Mouse (Mus musculus): ENCODE measurements around the gene Rab7. TPM values are rescaled to one million over a fixed set of nuclear protein-coding genes. Genes with fewer than 3 reads are reported as not detected.

The Rab7 gene
- polyA plus RNA-seq, 1 experiment from 2014 or later = 221 TPM

DNA sequence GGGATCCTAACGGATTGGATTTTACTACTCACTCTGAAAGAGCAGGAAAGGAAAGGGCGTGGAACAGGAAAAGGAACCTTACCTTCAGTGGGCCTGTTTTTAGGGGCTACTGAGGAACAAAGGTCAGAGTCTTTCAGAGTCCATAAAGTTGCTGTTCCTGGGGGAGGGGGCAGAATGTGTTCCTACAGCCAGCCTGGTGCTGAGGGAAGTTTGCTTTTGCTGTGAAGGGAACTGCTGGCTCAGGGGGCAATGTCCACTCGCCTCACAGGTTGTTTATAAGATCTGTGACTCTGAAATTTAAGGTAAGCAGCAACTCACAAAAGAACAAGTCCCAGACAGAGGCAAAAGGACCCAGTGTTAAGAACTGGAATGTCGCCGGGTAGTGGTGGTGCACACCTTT, 26.1 kb upstream of the Rab7 start:
- Histone ChIP-seq H3K27ac (ENCODE audit: low read depth, low read length) (0 out of 2 replicates have a peak overlapping the region, but pooled peaks have one; percentile 15), H3K9ac (ENCODE audit: low read depth, low read length) (no peak overlapping the region), H3K4me3 (ENCODE audit: low read depth, low read length) (no peak overlapping the region), H3K4me2 (no peak overlapping the region), H3K9me3 (ENCODE audit: control insufficient read depth, low read length) (no peaks in the 10 kb centered on the region), H3K36me3 (ENCODE audit: control insufficient read depth, insufficient read depth, low read length) (no peaks in the 10 kb centered on the region), H3K27me3 (replicated peaks; ENCODE audit: control insufficient read depth, insufficient read depth, low read length) (no peaks in the 10 kb centered on the region), H3K4me1 (replicated peaks; ENCODE audit: control insufficient read depth, insufficient read depth, low read length) (no peaks in the 10 kb centered on the region)
- DNase-seq (ENCODE audit: low spot score) = no peak
- 71% methylated on average over 5 of the region's 5 CpGs for WGBS
- ATAC-seq (replicated peaks; ENCODE audit: low FRiP score) = no peak

DNA sequence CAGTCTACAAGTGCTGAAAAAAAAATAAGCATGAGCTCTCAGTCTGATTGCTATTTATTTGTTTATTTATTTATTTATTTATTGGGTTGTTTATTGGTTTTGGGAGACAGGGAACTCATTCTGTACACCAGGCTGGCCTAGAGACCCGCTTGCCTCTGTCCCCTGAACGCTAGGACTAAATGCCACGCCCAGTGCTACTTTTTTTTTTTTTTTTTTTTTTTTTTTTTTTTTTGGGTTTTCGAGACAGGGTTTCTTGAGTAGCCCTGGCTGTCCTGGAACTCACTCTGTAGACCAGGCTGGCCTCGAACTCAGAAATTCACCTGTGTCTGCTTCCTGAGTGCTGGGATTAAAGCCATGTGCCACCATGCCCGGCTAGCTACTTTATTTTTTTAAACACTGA, 25.4 kb upstream of the Rab7 start:
- Histone ChIP-seq H3K4me1 (replicated peaks; ENCODE audit: control insufficient read depth, insufficient read depth, low read length) (no peaks in the 10 kb centered on the region), H3K27me3 (replicated peaks; ENCODE audit: control insufficient read depth, insufficient read depth, low read length) (no peaks in the 10 kb centered on the region), H3K9me3 (ENCODE audit: control insufficient read depth, low read length) (no peaks in the 10 kb centered on the region), H3K27ac (ENCODE audit: low read depth, low read length) (no peak overlapping the region), H3K4me2 (no peak overlapping the region), H3K36me3 (ENCODE audit: control insufficient read depth, insufficient read depth, low read length) (no peaks in the 10 kb centered on the region), H3K9ac (ENCODE audit: low read depth, low read length) (no peak overlapping the region), H3K4me3 (ENCODE audit: low read depth, low read length) (no peak overlapping the region)
- DNase-seq (ENCODE audit: low spot score) = no peak
- 66% methylated on average over 6 of the region's 6 CpGs for WGBS
- ATAC-seq (replicated peaks; ENCODE audit: low FRiP score) = no peak

DNA sequence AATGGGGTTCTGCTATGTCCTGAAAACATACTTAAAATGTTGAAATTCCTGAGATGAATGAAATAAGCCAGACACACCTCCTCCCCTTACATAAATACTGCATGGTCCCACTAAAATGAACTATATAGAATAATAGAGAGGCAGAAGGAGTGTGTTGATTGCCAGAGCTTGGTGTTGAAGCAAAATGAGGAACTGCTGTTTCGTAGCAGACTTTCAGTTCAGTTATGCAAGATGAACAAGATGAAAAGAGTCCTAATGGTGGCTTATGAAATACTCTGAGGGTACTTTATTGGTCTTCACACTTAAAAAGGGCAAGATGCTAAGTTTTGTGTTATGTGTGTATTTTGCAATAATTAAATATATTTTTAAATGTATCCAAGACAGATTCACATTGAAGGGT, 23.7 kb upstream of the Rab7 start:
- no peak overlapping the region for H3K4me3 ChIP-seq (ENCODE audit: low read depth, low read length)
- H3K27ac ChIP-seq (ENCODE audit: low read depth, low read length) = no peak overlapping the region
- ATAC-seq (replicated peaks; ENCODE audit: low FRiP score) = no peak
- 63% methylated on average over 1 of the region's 1 CpGs for WGBS
- DNase-seq (ENCODE audit: low spot score) = no peak
- H3K36me3 ChIP-seq (ENCODE audit: control insufficient read depth, insufficient read depth, low read length) = no peaks in the 10 kb centered on the region
- no peaks in the 10 kb centered on the region for H3K4me1 ChIP-seq (replicated peaks; ENCODE audit: control insufficient read depth, insufficient read depth, low read length)
- H3K27me3 ChIP-seq (replicated peaks; ENCODE audit: control insufficient read depth, insufficient read depth, low read length) = no peaks in the 10 kb centered on the region
- H3K9ac ChIP-seq (ENCODE audit: low read depth, low read length) = no peak overlapping the region
- H3K4me2 ChIP-seq = no peak overlapping the region
- H3K9me3 ChIP-seq (ENCODE audit: control insufficient read depth, low read length) = no peaks in the 10 kb centered on the region

DNA sequence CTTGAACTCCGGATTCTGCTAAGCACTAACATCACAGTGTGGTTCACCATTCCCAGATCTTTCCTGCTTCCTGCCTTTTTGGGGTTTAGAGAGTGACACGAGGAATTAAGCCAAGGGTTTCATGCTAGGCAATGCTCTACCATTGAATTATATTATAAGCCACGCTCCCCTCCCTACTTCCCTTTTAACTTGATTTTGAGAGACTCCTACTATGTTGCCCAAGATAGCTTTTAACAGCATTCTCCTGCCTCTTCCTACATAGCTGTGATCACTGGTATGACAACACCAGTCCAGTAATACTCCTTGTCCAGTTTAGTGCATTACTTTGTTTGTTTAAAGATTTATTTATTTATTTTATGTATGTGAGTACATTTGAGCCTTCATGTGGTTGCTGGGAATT, 22.7 kb upstream of the Rab7 start:
- DNase-seq (ENCODE audit: low spot score) (no peak), ATAC-seq (replicated peaks; ENCODE audit: low FRiP score) (no peak)
- WGBS = 47% methylated on average over 3 of the region's 3 CpGs
- Histone ChIP-seq H3K9me3 (ENCODE audit: control insufficient read depth, low read length) (no peaks in the 10 kb centered on the region), H3K4me2 (no peak overlapping the region), H3K27ac (ENCODE audit: low read depth, low read length) (no peak overlapping the region), H3K27me3 (replicated peaks; ENCODE audit: control insufficient read depth, insufficient read depth, low read length) (no peaks in the 10 kb centered on the region), H3K9ac (ENCODE audit: low read depth, low read length) (no peak overlapping the region), H3K36me3 (ENCODE audit: control insufficient read depth, insufficient read depth, low read length) (no peaks in the 10 kb centered on the region), H3K4me1 (replicated peaks; ENCODE audit: control insufficient read depth, insufficient read depth, low read length) (no peaks in the 10 kb centered on the region), H3K4me3 (ENCODE audit: low read depth, low read length) (no peak overlapping the region)

DNA sequence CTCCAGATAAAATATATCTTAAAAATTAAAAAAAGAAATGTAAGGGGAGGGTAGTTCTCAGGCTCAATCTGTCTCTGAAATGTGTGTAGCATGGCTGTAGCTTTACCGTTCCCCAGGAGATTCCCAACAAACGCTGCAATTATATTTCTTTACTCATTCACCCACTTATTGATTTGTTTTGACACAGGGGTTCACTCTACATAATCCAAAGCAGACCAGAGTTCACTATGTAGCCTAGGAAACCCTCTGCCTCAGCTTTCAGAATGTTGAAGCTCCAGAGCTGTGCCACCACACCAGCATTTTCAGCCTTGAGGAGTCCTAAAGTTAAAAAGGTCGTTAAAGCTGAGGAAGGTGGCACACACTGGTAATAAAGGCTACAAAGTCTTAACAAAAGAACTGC, 20.9 kb upstream of the Rab7 start:
- Histone ChIP-seq H3K27ac (ENCODE audit: low read depth, low read length) (no peak overlapping the region), H3K27me3 (replicated peaks; ENCODE audit: control insufficient read depth, insufficient read depth, low read length) (no peaks in the 10 kb centered on the region), H3K4me2 (no peak overlapping the region), H3K9me3 (ENCODE audit: control insufficient read depth, low read length) (no peaks in the 10 kb centered on the region), H3K4me3 (ENCODE audit: low read depth, low read length) (no peak overlapping the region), H3K4me1 (replicated peaks; ENCODE audit: control insufficient read depth, insufficient read depth, low read length) (no peaks in the 10 kb centered on the region), H3K36me3 (ENCODE audit: control insufficient read depth, insufficient read depth, low read length) (no peaks in the 10 kb centered on the region), H3K9ac (ENCODE audit: low read depth, low read length) (no peak overlapping the region)
- no peak for DNase-seq (ENCODE audit: low spot score)
- 76% methylated on average over 3 of the region's 3 CpGs for WGBS
- ATAC-seq (replicated peaks; ENCODE audit: low FRiP score) = no peak

DNA sequence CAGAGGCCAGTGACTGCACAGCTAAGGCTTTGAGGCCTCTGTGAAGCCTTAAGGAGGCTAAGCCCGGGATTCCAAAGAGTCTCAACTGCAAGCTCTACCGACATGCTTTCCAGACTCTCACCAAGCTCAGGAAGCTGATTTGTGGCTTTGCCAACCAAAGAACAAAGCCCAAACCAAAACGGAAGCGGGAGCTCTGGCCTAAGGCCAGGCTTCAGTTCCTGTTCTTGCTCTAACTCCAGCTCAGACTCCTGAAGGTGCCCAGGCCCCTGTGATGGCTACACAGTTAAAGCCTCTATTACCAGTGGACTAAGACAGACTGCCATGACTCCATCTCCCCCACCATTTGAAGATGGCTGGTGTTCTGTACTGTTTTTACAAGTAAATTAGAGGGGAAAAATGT, 20.0 kb upstream of the Rab7 start:
- no peaks in the 10 kb centered on the region for H3K9me3 ChIP-seq (ENCODE audit: control insufficient read depth, low read length)
- DNase-seq (ENCODE audit: low spot score) = no peak
- H3K9ac ChIP-seq (ENCODE audit: low read depth, low read length) = no peak overlapping the region
- H3K27ac ChIP-seq (ENCODE audit: low read depth, low read length) = 0 out of 2 replicates have a peak overlapping the region, but pooled peaks have one; percentile 19
- no peak overlapping the region for H3K4me2 ChIP-seq
- ATAC-seq (replicated peaks; ENCODE audit: low FRiP score) = no peak
- no peaks in the 10 kb centered on the region for H3K36me3 ChIP-seq (ENCODE audit: control insufficient read depth, insufficient read depth, low read length)
- H3K27me3 ChIP-seq (replicated peaks; ENCODE audit: control insufficient read depth, insufficient read depth, low read length) = no peaks in the 10 kb centered on the region
- H3K4me3 ChIP-seq (ENCODE audit: low read depth, low read length) = no peak overlapping the region
- WGBS = 32% methylated on average over 4 of the region's 4 CpGs
- H3K4me1 ChIP-seq (replicated peaks; ENCODE audit: control insufficient read depth, insufficient read depth, low read length) = no peaks in the 10 kb centered on the region

DNA sequence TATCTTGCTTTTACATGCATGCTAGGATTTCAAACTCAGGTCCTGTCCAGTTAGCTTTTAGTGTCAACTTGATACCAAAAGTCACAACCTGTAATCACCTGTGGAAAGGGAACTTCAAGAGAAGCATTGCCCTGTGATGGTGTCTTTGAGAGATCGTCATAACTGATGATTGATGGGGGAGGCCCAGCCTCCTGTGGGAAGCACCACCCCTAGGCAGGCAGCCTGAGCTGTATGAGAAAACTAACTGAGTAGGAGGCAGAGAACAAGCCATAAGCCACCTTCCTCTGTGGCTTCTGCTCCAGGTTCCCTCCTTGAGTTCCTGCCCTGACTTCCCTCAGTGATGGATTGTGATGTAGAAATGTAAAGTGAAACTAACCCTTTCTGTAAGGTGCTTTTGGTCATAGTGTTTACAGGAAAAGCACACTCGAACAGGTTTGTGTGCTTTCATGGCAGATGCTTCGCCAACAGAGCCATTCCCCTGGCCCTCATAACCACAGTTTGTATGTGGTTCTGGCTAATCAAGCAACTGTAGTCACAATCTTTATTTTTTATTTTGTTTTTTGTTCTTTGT, 19.1 kb upstream of the Rab7 start:
- H3K27ac ChIP-seq (ENCODE audit: low read depth, low read length) = no peak overlapping the region
- no peak overlapping the region for H3K4me2 ChIP-seq
- H3K4me3 ChIP-seq (ENCODE audit: low read depth, low read length) = no peak overlapping the region
- ATAC-seq (replicated peaks; ENCODE audit: low FRiP score) = no peak
- 71% methylated on average over 3 of the region's 3 CpGs for WGBS
- no peaks in the 10 kb centered on the region for H3K9me3 ChIP-seq (ENCODE audit: control insufficient read depth, low read length)
- H3K27me3 ChIP-seq (replicated peaks; ENCODE audit: control insufficient read depth, insufficient read depth, low read length) = no peaks in the 10 kb centered on the region
- H3K9ac ChIP-seq (ENCODE audit: low read depth, low read length) = no peak overlapping the region
- DNase-seq (ENCODE audit: low spot score) = no peak
- no peaks in the 10 kb centered on the region for H3K36me3 ChIP-seq (ENCODE audit: control insufficient read depth, insufficient read depth, low read length)
- no peaks in the 10 kb centered on the region for H3K4me1 ChIP-seq (replicated peaks; ENCODE audit: control insufficient read depth, insufficient read depth, low read length)

DNA sequence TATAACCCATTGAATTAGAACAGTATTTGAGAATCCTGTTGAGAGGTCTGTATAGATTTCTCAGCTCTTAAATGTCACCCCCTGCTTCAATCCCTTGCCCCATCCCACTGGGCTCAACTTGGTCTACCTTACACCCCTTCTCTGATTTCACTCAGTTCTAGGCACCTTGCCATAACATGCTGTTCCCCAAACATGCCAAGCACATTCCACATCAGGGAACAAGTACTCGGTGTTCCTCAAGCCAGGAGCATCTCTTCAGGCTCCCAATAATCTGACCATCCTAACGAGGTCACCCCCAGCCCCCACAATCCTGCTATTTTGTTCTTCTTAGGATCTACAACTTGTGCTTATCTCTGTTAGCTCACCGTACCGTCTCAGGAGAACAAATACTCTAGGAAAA, 17.3 kb upstream of the Rab7 start:
- no peaks in the 10 kb centered on the region for H3K9me3 ChIP-seq (ENCODE audit: control insufficient read depth, low read length)
- DNase-seq (ENCODE audit: low spot score) (no peak), ATAC-seq (replicated peaks; ENCODE audit: low FRiP score) (no peak)
- no peak overlapping the region for H3K4me3 ChIP-seq (ENCODE audit: low read depth, low read length)
- no peak overlapping the region for H3K9ac ChIP-seq (ENCODE audit: low read depth, low read length)
- no peak overlapping the region for H3K27ac ChIP-seq (ENCODE audit: low read depth, low read length)
- 78% methylated on average over 4 of the region's 4 CpGs for WGBS
- H3K36me3 ChIP-seq (ENCODE audit: control insufficient read depth, insufficient read depth, low read length) = no peaks in the 10 kb centered on the region
- H3K27me3 ChIP-seq (replicated peaks; ENCODE audit: control insufficient read depth, insufficient read depth, low read length) = no peaks in the 10 kb centered on the region
- H3K4me1 ChIP-seq (replicated peaks; ENCODE audit: control insufficient read depth, insufficient read depth, low read length) = no peaks in the 10 kb centered on the region
- no peak overlapping the region for H3K4me2 ChIP-seq

DNA sequence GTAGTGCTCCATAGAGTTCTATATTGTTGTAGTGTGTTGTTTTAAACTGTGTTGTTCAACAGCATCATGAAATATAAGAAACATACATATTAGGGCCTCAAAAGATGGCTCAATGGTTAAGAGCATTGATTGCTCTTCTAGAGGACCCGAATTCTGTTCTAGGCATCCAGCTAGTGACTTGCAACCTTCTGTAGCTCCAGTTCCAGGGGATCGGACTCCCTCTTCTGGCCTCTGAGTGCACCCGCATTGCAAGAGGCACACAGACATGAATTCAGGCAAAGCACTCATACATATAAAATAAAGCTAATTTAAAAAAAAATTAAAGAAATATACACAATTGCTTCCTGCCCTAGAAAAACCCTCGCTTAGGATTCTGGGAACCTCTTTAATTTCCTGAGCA, 16.3 kb upstream of the Rab7 start:
- Histone ChIP-seq H3K27me3 (replicated peaks; ENCODE audit: control insufficient read depth, insufficient read depth, low read length) (no peaks in the 10 kb centered on the region), H3K4me3 (ENCODE audit: low read depth, low read length) (no peak overlapping the region), H3K27ac (ENCODE audit: low read depth, low read length) (no peak overlapping the region), H3K4me1 (replicated peaks; ENCODE audit: control insufficient read depth, insufficient read depth, low read length) (0 out of 2 replicates have a peak, but pooled peaks cover under 1% of the 10 kb centered on the region), H3K36me3 (ENCODE audit: control insufficient read depth, insufficient read depth, low read length) (no peaks in the 10 kb centered on the region), H3K4me2 (no peak overlapping the region), H3K9ac (ENCODE audit: low read depth, low read length) (no peak overlapping the region), H3K9me3 (ENCODE audit: control insufficient read depth, low read length) (no peaks in the 10 kb centered on the region)
- no peak for ATAC-seq (replicated peaks; ENCODE audit: low FRiP score)
- no peak for DNase-seq (ENCODE audit: low spot score)
- WGBS = 81% methylated on average over 4 of the region's 4 CpGs
